Mouse (Mus musculus): Measurements from ENCODE around the gene Map2. TPM values are rescaled to one million over a fixed set of nuclear protein-coding genes. Genes with fewer than 3 reads are reported as not detected.

Map2 gene
- polyA plus RNA-seq, 1 experiment from 2014 or later = 515 TPM

- H3K27ac ChIP-seq (ENCODE audit: low read length) = peak overlapping the region; percentile 53
Observed at GRCm38 (mm10) chr1:66226372-66227368, 51.6 kb downstream of the Map2 start.

GRCm38 (mm10) chr1:66228205-66228604 is 53.1 kb downstream of the Map2 start:
- no peak overlapping the region for H3K4me3 ChIP-seq (replicated peaks; ENCODE audit: low read length)
- H3K9me3 ChIP-seq (ENCODE audit: control insufficient read depth, low read length) = no peaks in the 10 kb centered on the region
- no peak overlapping the region; the same call in 1 of the 2 replicates for H3K27ac ChIP-seq (ENCODE audit: low read length)
- no peak overlapping the region for H3K4me2 ChIP-seq (ENCODE audit: low read length)
- H3K4me1 ChIP-seq (replicated peaks; ENCODE audit: control insufficient read depth, insufficient read depth, low read length) = peaks cover 25% of the 10 kb centered on the region
- H3K27me3 ChIP-seq (replicated peaks; ENCODE audit: control insufficient read depth, insufficient read depth, low read length) = no peaks in the 10 kb centered on the region
- no peaks in the 10 kb centered on the region for H3K36me3 ChIP-seq (ENCODE audit: control insufficient read depth, insufficient read depth)
- H3K9ac ChIP-seq (replicated peaks; ENCODE audit: low read depth, low read length) = no peak overlapping the region
- 14% methylated on average over 3 of the region's 3 CpGs for WGBS
- peak; percentile 43 for ATAC-seq

More at GRCm38 (mm10) chr1:66226372-66227368, 51.6 kb downstream of the Map2 start:
- Histone ChIP-seq H3K4me3 (replicated peaks; ENCODE audit: low read length) (no peak overlapping the region), H3K4me1 (replicated peaks; ENCODE audit: control insufficient read depth, insufficient read depth, low read length) (peaks cover 27% of the 10 kb centered on the region), H3K27me3 (replicated peaks; ENCODE audit: control insufficient read depth, insufficient read depth, low read length) (no peaks in the 10 kb centered on the region), H3K9me3 (ENCODE audit: control insufficient read depth, low read length) (no peaks in the 10 kb centered on the region), H3K9ac (replicated peaks; ENCODE audit: low read depth, low read length) (no peak overlapping the region), H3K4me2 (ENCODE audit: low read length) (no peak overlapping the region; the same call in 1 of the 2 replicates), H3K36me3 (ENCODE audit: control insufficient read depth, insufficient read depth) (no peaks in the 10 kb centered on the region)
- 16% methylated on average over 7 of the region's 7 CpGs for WGBS
- ATAC-seq = peak; percentile 81

GRCm38 (mm10) chr1:66230345-66230744 is 55.3 kb downstream of the Map2 start:
- H3K9ac ChIP-seq (replicated peaks; ENCODE audit: low read depth, low read length) = no peak overlapping the region
- no peaks in the 10 kb centered on the region for H3K9me3 ChIP-seq (ENCODE audit: control insufficient read depth, low read length)
- H3K36me3 ChIP-seq (ENCODE audit: control insufficient read depth, insufficient read depth) = no peaks in the 10 kb centered on the region
- H3K4me1 ChIP-seq (replicated peaks; ENCODE audit: control insufficient read depth, insufficient read depth, low read length) = peaks cover 23% of the 10 kb centered on the region
- WGBS = 97% methylated on average over 3 of the region's 3 CpGs
- no peak overlapping the region for H3K27ac ChIP-seq (ENCODE audit: low read length)
- no peak overlapping the region for H3K4me3 ChIP-seq (replicated peaks; ENCODE audit: low read length)
- H3K27me3 ChIP-seq (replicated peaks; ENCODE audit: control insufficient read depth, insufficient read depth, low read length) = no peaks in the 10 kb centered on the region
- no peak overlapping the region for H3K4me2 ChIP-seq (ENCODE audit: low read length)
- no peak for ATAC-seq

- Histone ChIP-seq H3K36me3 (ENCODE audit: control insufficient read depth, insufficient read depth) (no peaks in the 10 kb centered on the region), H3K4me1 (replicated peaks; ENCODE audit: control insufficient read depth, insufficient read depth, low read length) (peaks cover 9% of the 10 kb centered on the region), H3K27me3 (replicated peaks; ENCODE audit: control insufficient read depth, insufficient read depth, low read length) (no peaks in the 10 kb centered on the region), H3K4me2 (ENCODE audit: low read length) (no peak overlapping the region), H3K4me3 (replicated peaks; ENCODE audit: low read length) (no peak overlapping the region), H3K27ac (ENCODE audit: low read length) (no peak overlapping the region), H3K9me3 (ENCODE audit: control insufficient read depth, low read length) (no peaks in the 10 kb centered on the region), H3K9ac (replicated peaks; ENCODE audit: low read depth, low read length) (no peak overlapping the region)
- WGBS = 97% methylated on average over 4 of the region's 4 CpGs
- no peak for ATAC-seq
Observed at GRCm38 (mm10) chr1:66231963-66232362, 56.9 kb downstream of the Map2 start.

- no peak overlapping the region for H3K4me3 ChIP-seq (replicated peaks; ENCODE audit: low read length)
- WGBS = 81% methylated on average over 1 of the region's 1 CpGs
- no peak overlapping the region for H3K27ac ChIP-seq (ENCODE audit: low read length)
- ATAC-seq = no peak
- no peak overlapping the region for H3K4me2 ChIP-seq (ENCODE audit: low read length)
- H3K4me1 ChIP-seq (replicated peaks; ENCODE audit: control insufficient read depth, insufficient read depth, low read length) = peaks cover 3% of the 10 kb centered on the region; the same call in 1 of the 2 replicates
- no peak overlapping the region for H3K9ac ChIP-seq (replicated peaks; ENCODE audit: low read depth, low read length)
- no peaks in the 10 kb centered on the region for H3K36me3 ChIP-seq (ENCODE audit: control insufficient read depth, insufficient read depth)
- H3K9me3 ChIP-seq (ENCODE audit: control insufficient read depth, low read length) = no peaks in the 10 kb centered on the region
- H3K27me3 ChIP-seq (replicated peaks; ENCODE audit: control insufficient read depth, insufficient read depth, low read length) = no peaks in the 10 kb centered on the region
Observed at GRCm38 (mm10) chr1:66244910-66245309, 69.8 kb downstream of the Map2 start.

GRCm38 (mm10) chr1:66251649-66252332 is 76.7 kb downstream of the Map2 start:
- Histone ChIP-seq H3K4me1 (replicated peaks; ENCODE audit: control insufficient read depth, insufficient read depth, low read length) (peaks cover 9% of the 10 kb centered on the region), H3K27me3 (replicated peaks; ENCODE audit: control insufficient read depth, insufficient read depth, low read length) (no peaks in the 10 kb centered on the region), H3K4me2 (ENCODE audit: low read length) (no peak overlapping the region), H3K4me3 (replicated peaks; ENCODE audit: low read length) (no peak overlapping the region), H3K9ac (replicated peaks; ENCODE audit: low read depth, low read length) (no peak overlapping the region), H3K27ac (ENCODE audit: low read length) (0 out of 2 replicates have a peak overlapping the region, but pooled peaks have one; percentile 27), H3K36me3 (ENCODE audit: control insufficient read depth, insufficient read depth) (no peaks in the 10 kb centered on the region), H3K9me3 (ENCODE audit: control insufficient read depth, low read length) (no peaks in the 10 kb centered on the region)
- WGBS = 7% methylated on average over 4 of the region's 4 CpGs
- ATAC-seq = peak; percentile 31

- ATAC-seq = no peak
- Histone ChIP-seq H3K36me3 (ENCODE audit: control insufficient read depth, insufficient read depth) (no peaks in the 10 kb centered on the region), H3K4me2 (ENCODE audit: low read length) (no peak overlapping the region), H3K27me3 (replicated peaks; ENCODE audit: control insufficient read depth, insufficient read depth, low read length) (no peaks in the 10 kb centered on the region), H3K9ac (replicated peaks; ENCODE audit: low read depth, low read length) (no peak overlapping the region), H3K4me1 (replicated peaks; ENCODE audit: control insufficient read depth, insufficient read depth, low read length) (peaks cover 5% of the 10 kb centered on the region), H3K9me3 (ENCODE audit: control insufficient read depth, low read length) (no peaks in the 10 kb centered on the region), H3K27ac (ENCODE audit: low read length) (no peak overlapping the region), H3K4me3 (replicated peaks; ENCODE audit: low read length) (no peak overlapping the region)
- WGBS = 39% methylated on average over 8 of the region's 8 CpGs
Observed at GRCm38 (mm10) chr1:66252333-66252724, 77.3 kb downstream of the Map2 start.

GRCm38 (mm10) chr1:66263220-66263619 is 88.1 kb downstream of the Map2 start:
- Histone ChIP-seq H3K4me3 (replicated peaks; ENCODE audit: low read length) (no peak overlapping the region), H3K9me3 (ENCODE audit: control insufficient read depth, low read length) (no peaks in the 10 kb centered on the region), H3K27ac (ENCODE audit: low read length) (no peak overlapping the region), H3K27me3 (replicated peaks; ENCODE audit: control insufficient read depth, insufficient read depth, low read length) (no peaks in the 10 kb centered on the region), H3K36me3 (ENCODE audit: control insufficient read depth, insufficient read depth) (no peaks in the 10 kb centered on the region), H3K4me1 (replicated peaks; ENCODE audit: control insufficient read depth, insufficient read depth, low read length) (peaks cover 6% of the 10 kb centered on the region), H3K9ac (replicated peaks; ENCODE audit: low read depth, low read length) (no peak overlapping the region), H3K4me2 (ENCODE audit: low read length) (no peak overlapping the region)
- no peak for ATAC-seq
- WGBS = 24% methylated on average over 3 of the region's 3 CpGs

GRCm38 (mm10) chr1:66266231-66266924 is 91.3 kb downstream of the Map2 start:
- no peak for ATAC-seq

More at GRCm38 (mm10) chr1:66266231-66266924, 91.3 kb downstream of the Map2 start:
- Histone ChIP-seq H3K27ac (ENCODE audit: low read length) (no peak overlapping the region), H3K4me2 (ENCODE audit: low read length) (no peak overlapping the region), H3K4me1 (replicated peaks; ENCODE audit: control insufficient read depth, insufficient read depth, low read length) (peaks cover 6% of the 10 kb centered on the region), H3K9ac (replicated peaks; ENCODE audit: low read depth, low read length) (no peak overlapping the region), H3K36me3 (ENCODE audit: control insufficient read depth, insufficient read depth) (no peaks in the 10 kb centered on the region), H3K4me3 (replicated peaks; ENCODE audit: low read length) (no peak overlapping the region), H3K27me3 (replicated peaks; ENCODE audit: control insufficient read depth, insufficient read depth, low read length) (no peaks in the 10 kb centered on the region), H3K9me3 (ENCODE audit: control insufficient read depth, low read length) (no peaks in the 10 kb centered on the region)
- 49% methylated on average over 4 of the region's 4 CpGs for WGBS
